Mouse (Mus musculus) c-Kit-negative CD71-positive TER-119-positive erythroid progenitor cells, embryonic 14.5 days (primary cell): ENCODE results near the gene Depdc1a.
"Not testable (repeated sequence)": the region's sequence is repeated elsewhere in the genome, so short reads cannot be mapped to it uniquely, and the experiment has no call there.

Source experiments
- DNase-seq: peaks from one replicate; pipeline ENCODE4 v3.0.0-alpha.2; 2013; ENCODE audit warnings: low read depth, low spot score

Depdc1a gene

DNA sequence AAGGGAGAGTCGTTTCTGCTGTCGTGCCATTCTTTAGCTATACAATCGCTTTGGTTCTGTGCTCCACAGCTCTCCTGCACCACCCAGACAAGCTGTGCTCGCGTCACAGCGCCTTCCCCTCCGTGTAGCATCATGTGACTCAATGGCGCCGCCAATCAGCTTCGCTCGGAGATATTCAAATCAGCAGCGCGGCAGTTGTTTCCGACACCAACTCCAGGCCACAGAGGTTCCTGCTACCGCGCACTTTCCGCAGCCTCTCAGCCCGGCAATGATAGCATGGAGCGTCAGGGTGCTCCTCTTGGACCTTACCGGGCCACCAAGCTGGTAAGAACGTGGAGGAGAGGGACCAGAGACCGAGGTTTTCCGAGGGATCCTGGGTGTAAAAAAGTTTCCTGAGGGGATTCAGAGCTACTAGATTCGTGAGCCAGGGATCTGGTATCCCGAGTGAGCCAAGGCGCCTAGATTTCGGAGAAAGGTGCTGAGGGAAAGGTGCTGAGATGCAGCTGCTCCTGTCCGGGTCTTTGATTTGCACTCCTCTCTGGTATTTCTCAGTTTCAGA, at the start of gene Depdc1a:
Gene Depdc1a (plus strand): TSS at position 191 of the 559 bp plus-strand sequence.
- DNase-seq, result peak; percentile 89

DNA sequence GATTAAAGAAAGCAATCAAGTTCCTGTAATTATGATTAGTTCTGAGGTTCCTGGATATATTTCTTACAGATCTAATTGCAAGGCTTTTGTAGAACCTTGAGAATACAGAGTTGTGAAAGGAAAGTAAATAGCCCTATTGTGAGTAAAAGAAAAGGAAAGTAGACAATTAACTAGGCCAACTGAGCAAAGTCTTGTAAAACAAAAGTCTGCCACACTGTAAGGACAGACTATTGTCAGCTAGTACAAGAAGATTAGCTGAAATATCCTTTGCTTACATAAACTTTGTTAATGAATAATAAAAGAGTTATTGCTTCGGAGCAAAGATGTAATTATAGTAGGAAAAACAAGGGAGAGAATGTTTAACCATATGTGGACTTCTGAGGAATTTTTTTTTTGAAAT, 25.2 kb upstream of the Depdc1a start:
- no peak for DNase-seq

DNA sequence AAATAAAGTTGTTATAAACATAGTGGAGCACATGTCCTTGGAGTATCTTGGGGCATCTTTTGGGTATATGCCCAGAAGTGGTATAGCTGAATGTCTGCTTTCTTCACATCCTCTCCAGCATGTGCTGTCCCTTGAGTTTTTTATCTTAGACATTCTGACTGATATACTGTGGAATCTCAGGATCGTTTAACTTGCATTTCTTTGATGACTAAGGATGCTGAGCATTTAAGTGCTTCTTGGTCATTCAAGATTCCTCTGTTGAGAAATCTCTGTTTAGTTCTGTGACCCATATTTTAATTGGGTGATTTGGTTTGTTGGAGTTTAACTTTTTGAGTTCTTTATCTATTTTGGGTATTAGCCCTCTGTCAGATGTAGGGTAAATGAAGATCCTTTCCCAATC, 19.8 kb upstream of the Depdc1a start:
- DNase-seq, result no peak

DNA sequence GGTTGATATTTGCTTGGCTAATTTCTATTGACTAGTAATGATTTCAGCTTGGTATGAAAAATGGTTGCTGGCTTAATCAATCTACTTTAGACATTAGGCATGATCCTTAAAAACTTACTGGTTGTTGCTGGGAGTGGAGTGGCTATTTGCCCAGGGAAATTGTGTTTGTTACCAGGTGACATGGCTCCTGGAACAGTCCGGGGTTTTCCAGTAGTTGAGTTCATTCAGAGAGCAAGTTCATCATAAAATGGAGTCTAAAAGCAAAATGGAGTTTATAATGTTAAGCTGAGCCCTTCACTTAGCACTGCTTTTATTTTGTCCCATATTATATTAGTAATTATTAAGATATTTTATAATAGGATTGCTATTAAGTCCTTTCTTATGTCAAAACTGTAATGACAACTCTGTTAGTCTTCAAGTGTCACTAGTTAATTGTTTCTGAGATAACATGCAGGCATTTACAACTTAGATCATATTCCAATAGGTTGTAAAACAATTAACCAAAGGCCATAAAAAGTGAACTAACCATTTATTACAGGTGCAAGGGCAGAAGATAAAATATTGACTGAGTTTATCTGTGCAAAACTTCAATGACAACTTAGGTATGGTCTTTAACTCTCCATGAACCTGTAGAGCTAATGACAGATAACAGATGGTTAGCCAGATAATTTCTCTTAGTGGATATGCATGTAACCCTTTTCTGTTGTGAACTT, 17.8 kb upstream of the Depdc1a start:
- no peak for DNase-seq

DNA sequence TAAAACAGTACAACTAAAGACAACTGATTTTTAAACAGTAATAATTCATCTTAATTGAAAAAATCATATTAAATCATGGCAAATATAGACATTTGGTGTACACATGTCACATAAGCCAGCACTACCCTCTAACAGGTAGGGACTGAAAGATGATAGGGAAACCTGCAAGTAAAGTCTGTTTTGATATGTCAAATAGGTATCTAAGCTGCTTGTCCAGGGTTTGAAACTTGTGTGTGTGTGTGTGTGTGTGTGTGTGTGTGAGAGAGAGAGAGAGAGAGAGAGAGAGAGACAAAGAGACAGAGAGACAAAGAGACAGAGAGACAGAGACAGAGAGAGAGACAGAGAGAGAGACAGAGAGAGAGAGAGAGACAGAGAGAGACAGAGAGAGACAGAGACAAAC, 524 bp upstream of the Depdc1a start:
- DNase-seq, result not testable (repeated sequence)

DNA sequence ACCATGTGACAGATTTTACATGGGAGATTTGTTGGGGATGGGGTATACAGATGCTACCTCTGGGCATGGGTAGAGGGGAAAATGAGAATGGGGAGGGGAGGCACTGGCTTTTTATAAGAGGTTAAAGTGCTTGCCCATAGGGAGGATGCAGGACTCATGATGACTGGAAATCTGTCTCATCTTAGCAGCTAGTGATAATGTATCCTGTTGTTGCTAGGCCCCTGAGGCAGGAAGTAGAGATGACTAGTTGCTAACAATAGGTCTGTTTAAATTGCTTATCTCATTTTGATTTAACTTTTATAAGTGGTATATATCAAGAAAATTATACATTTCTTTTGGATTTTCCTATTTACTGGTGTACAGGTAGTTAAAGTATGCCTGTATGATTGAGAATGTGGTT, 13.7 kb downstream of the Depdc1a start:
- no peak for DNase-seq

DNA sequence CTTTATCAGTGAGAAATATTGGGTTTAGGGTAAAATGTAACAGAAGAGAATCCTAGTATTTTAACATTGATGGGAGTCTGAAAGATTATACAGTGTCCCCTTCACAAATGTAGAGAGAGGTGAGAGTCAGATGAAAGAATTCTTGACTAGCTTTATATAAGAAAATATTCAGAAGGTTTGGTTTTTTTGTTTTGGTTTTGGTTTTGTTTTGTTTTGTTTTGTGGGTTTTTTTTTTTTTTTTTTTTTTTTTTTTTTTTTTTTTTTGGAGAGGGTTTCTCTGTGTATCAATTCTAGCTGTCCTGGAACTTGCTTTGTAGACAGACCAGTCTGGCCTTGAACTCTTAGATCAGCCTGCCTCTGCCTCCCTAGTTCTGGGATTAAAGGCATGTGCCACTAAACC, 33.3 kb downstream of the Depdc1a start:
- no peak for DNase-seq

DNA sequence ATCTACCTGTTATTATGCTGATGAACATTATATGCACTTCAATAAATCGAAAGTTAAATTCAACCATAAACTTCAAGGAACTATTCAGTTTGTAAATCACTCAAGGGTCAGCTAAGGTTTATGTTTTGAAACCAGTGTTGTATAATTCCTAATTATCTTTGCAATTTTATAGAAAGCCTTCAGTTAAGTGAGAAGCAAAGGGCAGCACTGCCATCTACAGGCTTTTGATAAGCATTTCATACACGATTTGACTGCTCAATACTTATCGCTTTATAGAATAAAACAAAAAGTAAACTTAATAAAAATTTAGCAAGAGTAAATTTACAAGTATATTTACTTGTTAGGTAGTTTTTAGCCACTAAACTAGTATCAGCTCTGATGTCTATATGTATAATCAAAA, 53.1 kb downstream of the Depdc1a start:
- no peak for DNase-seq

DNA sequence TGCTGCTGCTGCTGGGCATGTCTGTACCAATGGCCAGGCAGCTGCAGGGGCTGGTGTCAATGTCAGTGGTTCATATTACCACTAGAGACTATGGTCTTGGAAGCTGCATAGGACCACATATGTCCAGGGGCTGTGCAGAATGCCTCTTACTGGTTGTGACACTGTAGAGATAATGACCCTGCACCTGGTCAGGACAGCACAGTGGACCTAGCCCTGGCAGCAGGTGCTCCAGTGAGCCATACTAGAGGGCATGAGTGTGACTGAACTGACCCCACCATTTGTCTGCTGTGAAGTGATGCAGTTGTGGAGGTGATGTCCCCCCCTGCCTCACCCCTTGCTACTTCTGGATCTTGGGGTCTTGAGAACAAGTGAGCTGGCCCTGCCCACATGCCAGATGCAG, 55.0 kb downstream of the Depdc1a start:
- no peak for DNase-seq
